Mouse (Mus musculus) hindlimb bud, embryonic 11.5 days (tissue): ENCODE results near the gene Cfap61.

Experiments
- DNase-seq: peaks from one replicate; pipeline ENCODE4 v3.0.0-alpha.2; 2012; ENCODE audit warnings: low read depth, low spot score; ENCODE audit errors: extremely low spot score

Gene Cfap61

GRCm38 (mm10) chr2:145949475-145950068 is 15.0 kb downstream of the Cfap61 start:
- no peak for DNase-seq

- DNase-seq: no peak
Measured at GRCm38 (mm10) chr2:145950239-145950638, 15.7 kb downstream of the Cfap61 start.

GRCm38 (mm10) chr2:145952726-145953125 is 18.1 kb downstream of the Cfap61 start:
- DNase-seq: no peak

- no peak for DNase-seq
Measured at GRCm38 (mm10) chr2:145955844-145956243, 21.3 kb downstream of the Cfap61 start.

GRCm38 (mm10) chr2:145956318-145956717 is 21.7 kb downstream of the Cfap61 start:
- no peak for DNase-seq

GRCm38 (mm10) chr2:145957450-145957849 is 22.9 kb downstream of the Cfap61 start:
- DNase-seq: no peak

- no peak for DNase-seq
Measured at GRCm38 (mm10) chr2:145958097-145958496, 23.5 kb downstream of the Cfap61 start.

GRCm38 (mm10) chr2:145958551-145958950 is 24.0 kb downstream of the Cfap61 start:
- DNase-seq: no peak

GRCm38 (mm10) chr2:145961861-145962260 is 27.3 kb downstream of the Cfap61 start:
- no peak for DNase-seq

GRCm38 (mm10) chr2:145970751-145971150 is 36.2 kb downstream of the Cfap61 start:
- DNase-seq: no peak

- no peak for DNase-seq
Measured at GRCm38 (mm10) chr2:145971237-145972010, 36.8 kb downstream of the Cfap61 start.

- DNase-seq: no peak
Measured at GRCm38 (mm10) chr2:145972571-145972970, 38.0 kb downstream of the Cfap61 start.

GRCm38 (mm10) chr2:145979616-145980015 is 45.0 kb downstream of the Cfap61 start:
- DNase-seq: no peak

GRCm38 (mm10) chr2:145980881-145981280 is 46.3 kb downstream of the Cfap61 start:
- no peak for DNase-seq

- no peak for DNase-seq
Measured at GRCm38 (mm10) chr2:145981699-145982112, 47.1 kb downstream of the Cfap61 start.

- no peak for DNase-seq
Measured at GRCm38 (mm10) chr2:145982317-145983045, 47.9 kb downstream of the Cfap61 start.

GRCm38 (mm10) chr2:145987757-145988156 is 53.2 kb downstream of the Cfap61 start:
- no peak for DNase-seq

GRCm38 (mm10) chr2:145990446-145990845 is 55.9 kb downstream of the Cfap61 start:
- no peak for DNase-seq

- DNase-seq: no peak
Measured at GRCm38 (mm10) chr2:145996472-145996871, 61.9 kb downstream of the Cfap61 start.

GRCm38 (mm10) chr2:145997956-145998525 is 63.5 kb downstream of the Cfap61 start:
- DNase-seq: no peak

GRCm38 (mm10) chr2:146008801-146009200 is 74.2 kb downstream of the Cfap61 start:
- no peak for DNase-seq
